Mouse (Mus musculus) left cerebral cortex, postnatal 14 days (tissue): ENCODE results near the gene Kcnd3. TPM values are rescaled to one million over a fixed set of nuclear protein-coding genes. Genes with fewer than 3 reads are reported as not detected.

ENCODE experiments used
- DNase-seq, 2 experiments: peaks; one replicate each; pipeline ENCODE4 v3.0.0; 2021 to 2022; ENCODE audit warnings: low spot score in 2 of 2, mixed read lengths in 1 of 2
- intact Hi-C: fragments of 180-260 bp; cut with DNase I; formaldehyde crosslinking; loops from one replicate; pipeline ENCODE4 v1.15.1; 2025
- total RNA-seq, 2 experiments: library from RNA; stranded (reverse); gene quantifications; 2 replicates each; pipeline ENCODE4 v1.2.3; 2021

The Kcnd3 gene
- total RNA-seq, 2 experiments from 2014 or later = 33.6 to 40.8 TPM

- intact Hi-C loops = no loop called here
- no peak for DNase-seq
Measured at GRCm38 (mm10) chr3:105568851-105569250, 116.7 kb downstream of the Kcnd3 start.

- DNase-seq = no peak
- intact Hi-C loops = no loop called here
Measured at GRCm38 (mm10) chr3:105569310-105569752, 117.2 kb downstream of the Kcnd3 start.

- intact Hi-C loops = no loop called here
- no peak for DNase-seq
Measured at GRCm38 (mm10) chr3:105569950-105570349, 117.8 kb downstream of the Kcnd3 start.

- intact Hi-C loops = no loop called here
- DNase-seq = no peak
Measured at GRCm38 (mm10) chr3:105570818-105571217, 118.7 kb downstream of the Kcnd3 start.

- intact Hi-C loops = no loop called here
- peak in 1 of 2 experiments; percentile 24 for DNase-seq
Measured at GRCm38 (mm10) chr3:105571944-105572343, 119.8 kb downstream of the Kcnd3 start.

- intact Hi-C loops = no loop called here
- no peak for DNase-seq
Measured at GRCm38 (mm10) chr3:105573156-105573555, 121.0 kb downstream of the Kcnd3 start.

GRCm38 (mm10) chr3:105578320-105578719, 126.2 kb downstream of the Kcnd3 start:
- intact Hi-C loops = no loop called here
- DNase-seq = no peak

- DNase-seq = no peak
- intact Hi-C loops = no loop called here
Measured at GRCm38 (mm10) chr3:105581119-105581518, 129.0 kb downstream of the Kcnd3 start.

- intact Hi-C loops = no loop called here
- peak in 1 of 2 experiments; percentile 33 for DNase-seq
Measured at GRCm38 (mm10) chr3:105585734-105586159, 133.6 kb downstream of the Kcnd3 start.

GRCm38 (mm10) chr3:105590056-105590672, 138.0 kb downstream of the Kcnd3 start:
- intact Hi-C loops = no loop called here
- no peak for DNase-seq

- intact Hi-C loops = no loop called here
- no peak for DNase-seq
Measured at GRCm38 (mm10) chr3:105591766-105592165, 139.6 kb downstream of the Kcnd3 start.

GRCm38 (mm10) chr3:105592246-105592645, 140.1 kb downstream of the Kcnd3 start:
- DNase-seq = peak in 1 of 2 experiments; percentile 40
- intact Hi-C loops = no loop called here

GRCm38 (mm10) chr3:105600483-105600882, 148.4 kb downstream of the Kcnd3 start:
- DNase-seq = no peak
- intact Hi-C loops = no loop called here

GRCm38 (mm10) chr3:105602966-105603365, 150.8 kb downstream of the Kcnd3 start:
- intact Hi-C loops = no loop called here

GRCm38 (mm10) chr3:105605726-105606125, 153.6 kb downstream of the Kcnd3 start:
- no peak for DNase-seq
- intact Hi-C loops = no loop called here

More at GRCm38 (mm10) chr3:105602966-105603365, 150.8 kb downstream of the Kcnd3 start:
- peak in 1 of 2 experiments; percentile 25 for DNase-seq

- intact Hi-C loops = no loop called here
- no peak for DNase-seq
Measured at GRCm38 (mm10) chr3:105608857-105609256, 156.7 kb downstream of the Kcnd3 start.

- DNase-seq = no peak
- intact Hi-C loops = no loop called here
Measured at GRCm38 (mm10) chr3:105611531-105612422, 159.6 kb downstream of the Kcnd3 start.

GRCm38 (mm10) chr3:105612423-105612814, 160.3 kb downstream of the Kcnd3 start:
- DNase-seq = no peak
- intact Hi-C loops = no loop called here

- intact Hi-C loops = no loop called here
- no peak for DNase-seq
Measured at GRCm38 (mm10) chr3:105616861-105617743, 165.0 kb downstream of the Kcnd3 start.

GRCm38 (mm10) chr3:105621154-105621553, 169.0 kb downstream of the Kcnd3 start:
- intact Hi-C loops = no loop called here
- DNase-seq = no peak
